Mouse (Mus musculus): ENCODE data around the gene Otulin. TPM values are rescaled to one million over a fixed set of nuclear protein-coding genes. Genes with fewer than 3 reads are reported as not detected.

Gene Otulin
- polyA plus RNA-seq, 1 experiment from 2014 or later, result 30.1 TPM

- H3K36me3 ChIP-seq (ENCODE audit: insufficient read depth, low read length), result peaks cover 12% of the 10 kb centered on the region; the same call in 1 of the 2 replicates
- peak; percentile 79 for ATAC-seq (ENCODE audit: low FRiP score, low TSS enrichment)
- no peak overlapping the region for H3K9ac ChIP-seq (replicated peaks; ENCODE audit: low read length)
- H3K4me3 ChIP-seq (ENCODE audit: low read length), result no peak overlapping the region
- no peaks in the 10 kb centered on the region for H3K4me1 ChIP-seq (ENCODE audit: insufficient read depth, low read length)
- H3K9me3 ChIP-seq (ENCODE audit: low read length), result no peaks in the 10 kb centered on the region
- H3K27ac ChIP-seq (ENCODE audit: low read length), result no peak overlapping the region
- H3K4me2 ChIP-seq (replicated peaks; ENCODE audit: low read depth, low read length), result no peak overlapping the region
- H3K27me3 ChIP-seq (ENCODE audit: insufficient read depth, low read length), result no peaks in the 10 kb centered on the region
- WGBS, result 40% methylated on average over 17 of the region's 17 CpGs
These were observed 29.2 kb upstream of the Otulin start for GRCm38 (mm10) chr15:27659592-27660244.

- no peaks in the 10 kb centered on the region for H3K9me3 ChIP-seq (ENCODE audit: low read length)
- H3K4me3 ChIP-seq (ENCODE audit: low read length), result no peak overlapping the region
- ATAC-seq (ENCODE audit: low FRiP score, low TSS enrichment), result no peak
- 83% methylated on average over 5 of the region's 5 CpGs for WGBS
- H3K36me3 ChIP-seq (ENCODE audit: insufficient read depth, low read length), result peaks cover 11% of the 10 kb centered on the region; the same call in 1 of the 2 replicates
- no peak overlapping the region for H3K4me2 ChIP-seq (replicated peaks; ENCODE audit: low read depth, low read length)
- no peak overlapping the region for H3K9ac ChIP-seq (replicated peaks; ENCODE audit: low read length)
- H3K27ac ChIP-seq (ENCODE audit: low read length), result no peak overlapping the region
- H3K27me3 ChIP-seq (ENCODE audit: insufficient read depth, low read length), result no peaks in the 10 kb centered on the region
- no peaks in the 10 kb centered on the region for H3K4me1 ChIP-seq (ENCODE audit: insufficient read depth, low read length)
These were observed 28.6 kb upstream of the Otulin start for GRCm38 (mm10) chr15:27659143-27659542.

- H3K9me3 ChIP-seq (ENCODE audit: low read length), result no peaks in the 10 kb centered on the region
- H3K27ac ChIP-seq (ENCODE audit: low read length), result no peak overlapping the region
- no peaks in the 10 kb centered on the region for H3K27me3 ChIP-seq (ENCODE audit: insufficient read depth, low read length)
- H3K4me2 ChIP-seq (replicated peaks; ENCODE audit: low read depth, low read length), result no peak overlapping the region
- H3K36me3 ChIP-seq (ENCODE audit: insufficient read depth, low read length), result peaks cover 5% of the 10 kb centered on the region; the same call in 1 of the 2 replicates
- no peak overlapping the region for H3K4me3 ChIP-seq (ENCODE audit: low read length)
- no peaks in the 10 kb centered on the region for H3K4me1 ChIP-seq (ENCODE audit: insufficient read depth, low read length)
- H3K9ac ChIP-seq (replicated peaks; ENCODE audit: low read length), result no peak overlapping the region
- 83% methylated on average over 4 of the region's 4 CpGs for WGBS
- no peak for ATAC-seq (ENCODE audit: low FRiP score, low TSS enrichment)
These were observed 27.9 kb upstream of the Otulin start for GRCm38 (mm10) chr15:27658356-27658755.

DNA sequence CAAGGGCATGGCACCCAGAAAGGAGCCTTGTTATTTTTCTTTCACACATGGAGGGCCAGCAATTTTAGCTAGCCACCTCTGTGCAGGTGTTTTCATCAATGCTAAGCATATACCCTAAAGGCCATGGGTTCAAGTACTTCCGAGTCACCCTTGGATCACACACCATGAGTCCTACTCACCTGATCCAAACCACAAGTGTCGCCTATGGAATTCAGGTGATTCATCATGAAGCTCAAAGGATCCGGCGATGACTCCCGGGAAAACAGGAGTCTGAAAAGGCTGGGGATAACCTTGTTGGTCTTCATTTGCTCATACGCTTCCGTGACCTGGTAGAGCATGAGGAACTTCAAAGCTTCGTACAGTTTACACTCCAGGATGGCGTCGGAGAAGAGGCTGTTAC, 27.4 kb upstream of the Otulin start:
- H3K9me3 ChIP-seq (ENCODE audit: low read length), result no peaks in the 10 kb centered on the region
- H3K4me3 ChIP-seq (ENCODE audit: low read length), result no peak overlapping the region
- H3K4me2 ChIP-seq (replicated peaks; ENCODE audit: low read depth, low read length), result no peak overlapping the region
- 93% methylated on average over 10 of the region's 10 CpGs for WGBS
- H3K4me1 ChIP-seq (ENCODE audit: insufficient read depth, low read length), result no peaks in the 10 kb centered on the region
- ATAC-seq (ENCODE audit: low FRiP score, low TSS enrichment), result no peak
- H3K27me3 ChIP-seq (ENCODE audit: insufficient read depth, low read length), result no peaks in the 10 kb centered on the region
- H3K36me3 ChIP-seq (ENCODE audit: insufficient read depth, low read length), result peaks cover 5% of the 10 kb centered on the region; the same call in 1 of the 2 replicates
- no peak overlapping the region for H3K27ac ChIP-seq (ENCODE audit: low read length)
- H3K9ac ChIP-seq (replicated peaks; ENCODE audit: low read length), result no peak overlapping the region

- Histone ChIP-seq H3K9me3 (ENCODE audit: low read length) (no peaks in the 10 kb centered on the region), H3K4me1 (ENCODE audit: insufficient read depth, low read length) (no peaks in the 10 kb centered on the region), H3K36me3 (ENCODE audit: insufficient read depth, low read length) (peaks cover 5% of the 10 kb centered on the region; the same call in 1 of the 2 replicates), H3K9ac (replicated peaks; ENCODE audit: low read length) (no peak overlapping the region), H3K27me3 (ENCODE audit: insufficient read depth, low read length) (no peaks in the 10 kb centered on the region), H3K4me3 (ENCODE audit: low read length) (no peak overlapping the region), H3K27ac (ENCODE audit: low read length) (no peak overlapping the region), H3K4me2 (replicated peaks; ENCODE audit: low read depth, low read length) (no peak overlapping the region)
- 86% methylated on average over 9 of the region's 9 CpGs for WGBS
- no peak for ATAC-seq (ENCODE audit: low FRiP score, low TSS enrichment)
These were observed 26.1 kb upstream of the Otulin start for GRCm38 (mm10) chr15:27656626-27657025.

DNA sequence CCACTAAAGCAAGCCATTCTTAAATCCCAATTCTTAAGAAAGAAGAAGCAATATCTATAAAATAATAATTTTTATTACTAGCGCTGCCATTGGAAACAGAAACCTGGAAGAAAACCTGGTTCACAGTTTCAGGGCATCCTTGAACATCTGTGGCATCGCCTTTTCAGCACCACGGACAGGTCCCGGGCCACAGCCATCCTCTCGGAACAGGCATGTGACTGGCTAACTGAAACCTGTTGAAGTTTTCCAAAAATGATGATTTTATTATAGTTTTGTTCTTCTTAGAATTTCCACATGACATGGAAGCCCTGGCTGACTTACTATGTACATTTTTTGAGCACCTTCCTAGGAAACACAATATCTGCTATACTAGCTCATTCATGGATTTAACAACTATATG, 24.5 kb upstream of the Otulin start:
- no peak for ATAC-seq (ENCODE audit: low FRiP score, low TSS enrichment)
- Histone ChIP-seq H3K9me3 (ENCODE audit: low read length) (no peaks in the 10 kb centered on the region), H3K4me2 (replicated peaks; ENCODE audit: low read depth, low read length) (no peak overlapping the region), H3K36me3 (ENCODE audit: insufficient read depth, low read length) (peaks cover 5% of the 10 kb centered on the region; the same call in 1 of the 2 replicates), H3K27me3 (ENCODE audit: insufficient read depth, low read length) (no peaks in the 10 kb centered on the region), H3K4me3 (ENCODE audit: low read length) (no peak overlapping the region), H3K4me1 (ENCODE audit: insufficient read depth, low read length) (no peaks in the 10 kb centered on the region), H3K27ac (ENCODE audit: low read length) (no peak overlapping the region), H3K9ac (replicated peaks; ENCODE audit: low read length) (no peak overlapping the region)
- WGBS, result 20% methylated on average over 5 of the region's 5 CpGs

DNA sequence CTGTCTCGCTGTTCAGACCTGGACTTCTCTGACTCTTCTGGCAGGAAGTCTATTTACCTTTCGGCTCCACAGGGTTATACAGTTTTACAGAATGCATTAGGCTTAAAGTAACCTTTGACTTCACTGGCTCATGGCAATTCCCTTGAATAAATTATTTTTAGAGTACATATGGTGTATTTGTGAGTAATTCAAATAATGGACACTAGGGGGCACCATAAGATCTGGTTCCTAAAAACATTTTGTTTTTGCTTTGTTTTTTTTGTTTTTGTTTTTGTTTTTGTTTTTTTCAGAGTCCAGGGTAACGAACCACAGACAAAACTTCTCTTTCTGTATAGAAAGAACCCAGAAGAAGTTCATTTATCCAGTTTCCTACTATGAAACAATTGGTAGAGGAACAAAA, 17.2 kb upstream of the Otulin start:
- no peak overlapping the region for H3K4me3 ChIP-seq (ENCODE audit: low read length)
- no peak overlapping the region for H3K4me2 ChIP-seq (replicated peaks; ENCODE audit: low read depth, low read length)
- no peaks in the 10 kb centered on the region for H3K9me3 ChIP-seq (ENCODE audit: low read length)
- no peaks in the 10 kb centered on the region for H3K4me1 ChIP-seq (ENCODE audit: insufficient read depth, low read length)
- H3K36me3 ChIP-seq (ENCODE audit: insufficient read depth, low read length), result no peaks in the 10 kb centered on the region
- whole genome bisulfite sequencing, result 30% methylated on average over 3 of the region's 3 CpGs
- H3K9ac ChIP-seq (replicated peaks; ENCODE audit: low read length), result no peak overlapping the region
- no peaks in the 10 kb centered on the region for H3K27me3 ChIP-seq (ENCODE audit: insufficient read depth, low read length)
- H3K27ac ChIP-seq (ENCODE audit: low read length), result no peak overlapping the region
- ATAC-seq (ENCODE audit: low FRiP score, low TSS enrichment), result no peak

DNA sequence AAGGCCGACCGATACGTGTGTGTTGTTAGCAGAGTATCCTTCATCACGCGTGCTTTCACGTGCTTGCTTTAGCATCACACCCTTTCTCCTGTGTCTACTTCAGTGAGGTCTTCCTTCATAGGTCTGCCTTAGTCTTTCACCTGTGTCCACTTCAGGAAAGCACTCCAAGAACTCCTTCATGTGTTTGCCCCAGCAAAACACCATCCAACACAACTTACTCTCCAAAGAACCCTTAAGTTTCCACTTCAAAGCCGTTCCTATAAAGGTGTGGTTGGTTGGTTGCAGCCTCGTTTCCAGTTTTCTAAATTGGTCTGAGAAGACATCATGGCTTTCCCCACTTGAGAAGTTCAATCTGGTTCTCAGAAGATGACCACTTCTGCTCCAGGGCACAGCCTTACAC, 16.2 kb upstream of the Otulin start:
- WGBS, result 93% methylated on average over 8 of the region's 8 CpGs
- no peak overlapping the region for H3K9ac ChIP-seq (replicated peaks; ENCODE audit: low read length)

GRCm38 (mm10) chr15:27645250-27645649, 14.8 kb upstream of the Otulin start:
- H3K4me1 ChIP-seq (ENCODE audit: insufficient read depth, low read length), result no peaks in the 10 kb centered on the region
- no peaks in the 10 kb centered on the region for H3K36me3 ChIP-seq (ENCODE audit: insufficient read depth, low read length)

More for the DNA sequence above, 16.2 kb upstream of the Otulin start:
- no peak for ATAC-seq (ENCODE audit: low FRiP score, low TSS enrichment)
- H3K36me3 ChIP-seq (ENCODE audit: insufficient read depth, low read length), result no peaks in the 10 kb centered on the region
- H3K4me2 ChIP-seq (replicated peaks; ENCODE audit: low read depth, low read length), result no peak overlapping the region
- no peaks in the 10 kb centered on the region for H3K9me3 ChIP-seq (ENCODE audit: low read length)
- H3K27me3 ChIP-seq (ENCODE audit: insufficient read depth, low read length), result no peaks in the 10 kb centered on the region
- H3K4me1 ChIP-seq (ENCODE audit: insufficient read depth, low read length), result no peaks in the 10 kb centered on the region
- no peak overlapping the region for H3K27ac ChIP-seq (ENCODE audit: low read length)
- no peak overlapping the region for H3K4me3 ChIP-seq (ENCODE audit: low read length)

DNA sequence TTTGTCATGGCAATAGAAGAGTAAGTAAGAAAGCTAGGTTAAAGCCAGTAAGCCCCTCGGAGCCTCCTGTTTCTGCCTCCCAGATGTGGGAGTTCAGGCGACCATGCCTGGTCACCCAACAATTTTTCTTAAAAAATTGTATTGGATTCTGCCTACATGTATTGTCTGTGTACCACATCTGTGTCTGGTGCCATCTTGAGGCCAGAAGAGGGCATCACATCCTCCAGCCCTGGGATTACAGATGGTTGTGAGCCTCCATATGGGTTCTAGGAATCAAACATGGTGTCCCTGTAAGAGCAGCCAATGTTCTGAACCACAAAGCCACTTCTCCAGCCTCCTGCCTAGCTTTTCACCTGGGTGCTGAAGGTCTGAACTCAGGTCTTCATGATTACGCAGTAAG, 12.4 kb upstream of the Otulin start:
- H3K4me2 ChIP-seq (replicated peaks; ENCODE audit: low read depth, low read length), result no peak overlapping the region
- H3K27me3 ChIP-seq (ENCODE audit: insufficient read depth, low read length), result no peaks in the 10 kb centered on the region
- H3K4me1 ChIP-seq (ENCODE audit: insufficient read depth, low read length), result no peaks in the 10 kb centered on the region
- no peaks in the 10 kb centered on the region for H3K9me3 ChIP-seq (ENCODE audit: low read length)
- no peak overlapping the region for H3K27ac ChIP-seq (ENCODE audit: low read length)
- WGBS, result 83% methylated on average over 3 of the region's 3 CpGs
- no peak for ATAC-seq (ENCODE audit: low FRiP score, low TSS enrichment)
- H3K4me3 ChIP-seq (ENCODE audit: low read length), result no peak overlapping the region
- no peak overlapping the region for H3K9ac ChIP-seq (replicated peaks; ENCODE audit: low read length)
- H3K36me3 ChIP-seq (ENCODE audit: insufficient read depth, low read length), result no peaks in the 10 kb centered on the region

More at GRCm38 (mm10) chr15:27645250-27645649, 14.8 kb upstream of the Otulin start:
- Histone ChIP-seq H3K4me3 (ENCODE audit: low read length) (no peak overlapping the region), H3K9me3 (ENCODE audit: low read length) (no peaks in the 10 kb centered on the region), H3K27ac (ENCODE audit: low read length) (no peak overlapping the region), H3K27me3 (ENCODE audit: insufficient read depth, low read length) (no peaks in the 10 kb centered on the region), H3K4me2 (replicated peaks; ENCODE audit: low read depth, low read length) (no peak overlapping the region), H3K9ac (replicated peaks; ENCODE audit: low read length) (no peak overlapping the region)
- ATAC-seq (ENCODE audit: low FRiP score, low TSS enrichment), result no peak
- WGBS, result 80% methylated on average over 3 of the region's 3 CpGs

Measured in kidney, embryonic 16.5 days (tissue).